Mouse (Mus musculus) ES-Bruce4 (cell line): Measurements from ENCODE around the gene Ppara.

Experiments
- CTCF ChIP-seq: IDR thresholded peaks from one replicate; pipeline ENCODE4 v1.8.1; 2011; ENCODE audit warnings: low read depth, low read length
- EP300 ChIP-seq: IDR thresholded peaks from 2 replicates; pipeline ENCODE4 v1.6.1; 2011; ENCODE audit warnings: low read depth, low read length; ENCODE audit not compliant: insufficient read depth

- no peak for TF ChIP-seq CTCF
- no peak for TF ChIP-seq EP300
Observed at GRCm38 (mm10) chr15:85724271-85725165, 10.3 kb upstream of the Ppara start.
